Mouse (Mus musculus) intestine, postnatal 0 days (tissue): ENCODE measurements around the gene Ccnl2. TPM values are rescaled to one million over a fixed set of nuclear protein-coding genes. Genes with fewer than 3 reads are reported as not detected.

ENCODE experiments used
- ATAC-seq: fragments of 200-750 bp; cut with Nextera tagmentation; 2 replicates; pipeline ENCODE4 v1.8.0; 2017; ENCODE audit warnings: mild to moderate bottlenecking, moderate TSS enrichment, moderate library complexity
- H3K27ac ChIP-seq: fragments of 300-500 bp; sonication (generic); 2 replicates; pipeline ENCODE4 v1.5.1; 2014; ENCODE audit warnings: mild to moderate bottlenecking, low read depth, low read length, moderate library complexity
- H3K27me3 ChIP-seq: fragments of 300-500 bp; sonication (generic); replicated peaks from 2 replicates; pipeline ENCODE4 v1.6.1; 2014; ENCODE audit warnings: low read length, mixed read lengths; ENCODE audit not compliant: control insufficient read depth, insufficient read depth
- H3K36me3 ChIP-seq: fragments of 300-500 bp; sonication (generic); 2 replicates; pipeline ENCODE4 v1.6.1; 2014; ENCODE audit warnings: mild to moderate bottlenecking, moderate library complexity; ENCODE audit not compliant: control insufficient read depth, insufficient read depth
- H3K4me1 ChIP-seq: fragments of 300-500 bp; sonication (generic); replicated peaks from 2 replicates; pipeline ENCODE4 v1.6.1; 2014; ENCODE audit warnings: antibody characterized with exemption, low read length, mixed read lengths; ENCODE audit not compliant: control insufficient read depth, insufficient read depth
- H3K4me2 ChIP-seq: fragments of 300-500 bp; sonication (generic); replicated peaks from 2 replicates; pipeline ENCODE4 v1.6.1; 2014; ENCODE audit warnings: low read depth, mild to moderate bottlenecking, moderate library complexity
- H3K4me3 ChIP-seq: fragments of 300-500 bp; sonication (generic); 2 replicates; pipeline ENCODE4 v1.5.1; 2014; ENCODE audit warnings: low read depth, low read length
- H3K9ac ChIP-seq: fragments of 300-500 bp; sonication (generic); 2 replicates; pipeline ENCODE4 v1.6.1; 2014; ENCODE audit warnings: mild to moderate bottlenecking, low read depth, low read length
- H3K9me3 ChIP-seq: fragments of 300-500 bp; sonication (generic); 2 replicates; pipeline ENCODE4 v1.6.1; 2016; ENCODE audit warnings: mixed run types; ENCODE audit not compliant: control insufficient read depth
- CTCF ChIP-seq: sonication (generic); IDR thresholded peaks from 2 replicates; pipeline ENCODE4 v1.5.1; 2016; ENCODE audit warnings: low read depth, mild to moderate bottlenecking, control low read depth, antibody characterized with exemption, moderate library complexity
- WGBS: fragments of 180-500 bp; shearing (Covaris S2); extraction: QIAGEN DNeasy Blood & Tissue Kit; methylation state at CpG from one replicate; pipeline ENCODE4 v1.1.7; 2014; 5-methylcytosine and 5-hydroxymethylcytosine counted together
- polyA plus RNA-seq: library from polyadenylated mRNA; unstranded; fragments of >200 nt; fragmentation: Nextera tagmentation; extraction: Ambion mirVana; gene quantifications from 2 replicates; pipeline ENCODE4 v1.2.1, GENCODE M21; 2015

Ccnl2 gene
- polyA plus RNA-seq, 1 experiment from 2014 or later: 54.7 TPM

DNA sequence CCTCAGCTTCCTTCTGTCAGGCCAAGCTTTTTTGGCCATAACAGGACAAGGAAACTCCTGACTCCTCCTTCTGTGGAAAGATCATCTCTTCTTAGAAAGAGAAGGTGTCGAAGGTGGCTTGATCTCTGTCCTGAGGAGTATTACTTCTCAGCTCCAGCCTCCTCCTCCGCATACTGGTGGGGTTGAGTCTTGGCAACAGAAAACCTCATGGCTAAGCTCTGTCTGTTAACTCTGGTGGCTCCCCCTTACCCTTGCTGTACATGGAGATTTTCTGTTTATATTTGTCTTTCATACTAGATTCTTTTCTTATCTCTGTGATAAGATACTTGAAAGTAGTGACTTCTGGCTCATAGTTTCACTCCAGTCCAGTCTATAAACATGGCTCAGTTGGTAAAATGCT, 18.6 kb upstream of the Ccnl2 start:
- no peaks in the 10 kb centered on the region for H3K9me3 ChIP-seq

DNA sequence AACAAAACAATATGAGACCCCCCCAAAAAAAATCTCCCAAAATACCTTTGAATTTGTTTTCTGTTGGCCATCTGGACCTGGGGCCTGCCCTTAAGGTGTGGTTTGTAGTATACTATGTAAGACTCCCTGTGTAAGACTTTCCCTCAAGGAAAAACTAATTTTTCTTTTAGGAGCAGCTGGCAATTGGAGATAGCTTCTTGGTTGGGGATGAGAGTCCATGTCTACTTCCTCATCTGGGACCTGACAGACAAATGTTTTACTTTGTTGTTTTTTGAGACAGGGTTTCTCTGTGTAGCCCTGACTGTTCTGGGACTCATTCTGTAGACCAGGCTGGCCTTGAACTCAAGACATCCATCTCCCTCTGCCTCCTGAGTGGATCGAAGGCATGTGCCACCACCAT, 10.2 kb upstream of the Ccnl2 start:
- H3K27ac ChIP-seq: no peak overlapping the region
- H3K4me2 ChIP-seq: no peak overlapping the region
- ATAC-seq: no peak
- no peaks in the 10 kb centered on the region for H3K9me3 ChIP-seq
- no peak overlapping the region for H3K4me3 ChIP-seq
- H3K4me1 ChIP-seq: peaks cover 10% of the 10 kb centered on the region; the same call in 1 of the 2 replicates
- no peaks in the 10 kb centered on the region; the same call in 1 of the 2 replicates for H3K36me3 ChIP-seq
- WGBS: 100% methylated on average over 1 of the region's 1 CpGs
- H3K9ac ChIP-seq: no peak overlapping the region
- H3K27me3 ChIP-seq: no peaks in the 10 kb centered on the region
- TF ChIP-seq CTCF: no peak

More for the DNA sequence above, 18.6 kb upstream of the Ccnl2 start:
- no peak for TF ChIP-seq CTCF
- Histone ChIP-seq H3K36me3 (no peaks in the 10 kb centered on the region), H3K27me3 (no peaks in the 10 kb centered on the region), H3K4me1 (no peaks in the 10 kb centered on the region), H3K4me3 (no peak overlapping the region), H3K27ac (no peak overlapping the region), H3K4me2 (no peak overlapping the region), H3K9ac (no peak overlapping the region)
- no peak for ATAC-seq
- WGBS: 55% methylated on average over 2 of the region's 2 CpGs

DNA sequence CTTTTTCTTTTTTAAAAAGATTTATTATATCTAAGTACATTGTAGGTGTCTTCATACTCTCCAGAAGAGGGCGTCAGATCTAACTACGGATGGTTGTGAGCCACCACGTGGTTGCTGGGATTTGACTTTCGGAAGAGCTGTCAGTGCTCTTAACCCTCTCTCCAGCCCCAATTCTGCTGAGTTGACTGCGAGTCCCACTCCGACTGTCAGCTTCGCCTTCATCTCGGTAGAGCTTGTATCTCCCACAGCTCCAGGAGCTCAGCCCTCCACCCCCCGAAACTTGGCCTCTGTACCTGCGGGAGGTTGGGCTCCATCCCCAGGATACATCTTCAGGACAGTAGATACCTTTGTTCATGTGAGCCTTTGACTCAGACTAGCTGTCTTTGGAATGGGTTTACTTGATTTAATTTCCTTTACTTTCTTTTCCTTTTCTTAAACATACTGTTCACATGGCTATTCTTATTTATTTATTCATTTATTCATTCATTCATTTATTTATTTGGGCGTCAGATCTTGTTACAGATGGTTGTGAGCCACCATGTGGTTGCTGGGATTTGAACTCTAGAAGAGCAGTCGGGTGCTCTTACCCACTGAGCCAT, 9.4 kb upstream of the Ccnl2 start, which contains the start of gene Mrpl20:
Gene Mrpl20 (plus strand): TSS at position 138 of the 599 bp plus-strand sequence.
- H3K4me1 ChIP-seq: peaks cover 10% of the 10 kb centered on the region; the same call in 1 of the 2 replicates
- no peaks in the 10 kb centered on the region for H3K27me3 ChIP-seq
- H3K27ac ChIP-seq: peak within 1 kb of the TSS; percentile 79
- no peak; the same call in 1 of the 2 replicates for ATAC-seq
- peak within 1 kb of the TSS; percentile 69 for H3K4me2 ChIP-seq
- H3K9ac ChIP-seq: peak within 1 kb of the TSS; percentile 76
- peak; percentile 58 for TF ChIP-seq CTCF
- H3K9me3 ChIP-seq: no peaks in the 10 kb centered on the region
- WGBS: 5% methylated on average over 12 of the region's 12 CpGs
- peaks cover 6% of the 10 kb centered on the region for H3K36me3 ChIP-seq
- peak within 1 kb of the TSS; percentile 82 for H3K4me3 ChIP-seq

DNA sequence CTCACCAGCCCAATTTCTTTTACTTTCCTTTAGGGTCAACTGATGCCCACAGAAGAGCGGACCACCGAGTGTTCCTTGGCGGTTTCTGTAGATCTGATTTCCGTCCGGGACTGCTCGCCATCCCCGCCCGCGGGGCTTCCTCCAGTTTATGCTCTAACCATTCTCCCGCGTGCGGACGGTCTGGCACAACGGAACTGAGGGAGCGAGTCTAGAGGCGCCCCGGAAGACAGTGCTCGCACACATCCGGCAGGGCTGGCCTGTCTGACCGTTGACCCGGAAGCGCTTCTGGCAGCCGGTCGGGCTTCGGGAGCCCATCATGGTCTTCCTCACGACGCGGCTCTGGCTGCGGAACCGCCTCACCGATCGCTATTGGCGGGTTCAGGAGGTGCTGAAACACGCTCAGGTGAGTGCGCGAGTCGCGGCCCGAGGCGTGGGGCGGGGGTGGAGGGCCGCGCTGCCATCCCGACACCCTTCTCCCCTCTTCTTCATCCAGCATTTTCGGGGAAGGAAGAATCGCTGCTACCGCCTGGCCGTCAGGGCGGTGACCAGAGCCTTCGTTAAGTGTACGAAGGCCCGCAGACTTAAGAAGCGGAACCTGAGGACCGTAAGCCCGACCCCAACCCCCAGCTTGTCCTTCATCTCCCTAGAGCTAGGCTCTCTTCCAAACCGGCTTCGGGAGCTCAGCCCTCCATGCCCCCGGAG, 8.8 kb upstream of the Ccnl2 start:
- Histone ChIP-seq H3K4me2 (peak overlapping the region; percentile 69), H3K4me1 (peaks cover 10% of the 10 kb centered on the region; the same call in 1 of the 2 replicates), H3K9me3 (no peaks in the 10 kb centered on the region), H3K27ac (peak overlapping the region; percentile 79), H3K27me3 (no peaks in the 10 kb centered on the region), H3K36me3 (peaks cover 10% of the 10 kb centered on the region), H3K4me3 (peak overlapping the region; percentile 82), H3K9ac (peak overlapping the region; percentile 76)
- WGBS: 0% methylated on average over 56 of the region's 58 CpGs
- no peak for TF ChIP-seq CTCF
- peak; percentile 94 for ATAC-seq

DNA sequence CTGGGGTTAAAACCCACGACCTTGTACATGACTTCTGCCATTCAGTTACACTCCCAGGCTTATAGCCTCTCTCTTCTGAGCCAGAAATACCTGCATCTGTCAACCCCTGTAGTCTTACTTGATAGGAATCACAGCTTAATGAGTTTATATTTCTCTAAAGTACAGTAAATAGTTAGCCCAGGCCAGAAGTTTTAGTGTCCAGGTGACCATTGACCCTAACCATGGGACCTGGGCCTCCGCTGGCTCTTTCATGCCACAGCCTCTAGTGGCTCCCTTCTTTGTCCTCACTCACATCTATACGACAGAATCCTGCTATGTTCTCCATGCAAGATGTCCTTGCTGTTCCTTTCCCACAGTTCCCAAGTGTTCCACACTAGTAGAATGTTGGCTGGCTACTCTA, 4.4 kb upstream of the Ccnl2 start:
- peak overlapping the region; percentile 24; the same call in 1 of the 2 replicates for H3K27ac ChIP-seq
- H3K9ac ChIP-seq: no peak overlapping the region
- no peak overlapping the region for H3K4me2 ChIP-seq
- no peak for TF ChIP-seq CTCF
- H3K4me3 ChIP-seq: no peak overlapping the region
- H3K27me3 ChIP-seq: no peaks in the 10 kb centered on the region
- H3K4me1 ChIP-seq: peaks cover 10% of the 10 kb centered on the region; the same call in 1 of the 2 replicates
- no peaks in the 10 kb centered on the region for H3K9me3 ChIP-seq
- peaks cover 31% of the 10 kb centered on the region for H3K36me3 ChIP-seq
- WGBS: 64% methylated on average over 3 of the region's 3 CpGs
- no peak for ATAC-seq

DNA sequence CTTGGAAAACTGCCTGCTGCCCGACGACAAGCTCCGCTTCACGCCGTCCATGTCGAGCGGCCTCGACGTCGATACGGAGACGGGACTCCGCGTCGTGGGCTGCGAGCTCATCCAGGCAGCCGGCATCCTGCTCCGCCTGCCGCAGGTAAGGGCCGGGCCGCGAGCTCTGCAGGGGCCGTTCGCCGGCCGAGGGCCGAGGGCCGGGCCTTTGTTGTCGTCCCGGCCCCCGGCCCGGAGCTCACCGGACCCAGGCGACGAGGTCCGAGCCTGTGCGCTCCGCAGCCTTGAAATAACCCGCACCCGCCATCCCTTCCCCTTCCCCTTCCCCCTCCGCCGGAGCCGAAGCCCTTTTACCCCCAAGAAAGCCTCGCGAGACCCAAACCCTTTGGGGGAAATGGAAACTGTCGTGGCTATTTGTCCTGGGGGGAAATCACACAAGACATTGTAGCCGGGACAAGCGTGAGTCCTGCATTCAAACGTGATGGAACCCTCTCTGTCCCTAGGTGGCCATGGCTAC, 434 bp downstream of the Ccnl2 start:
- H3K27ac ChIP-seq: peak overlapping the region; percentile 94
- TF ChIP-seq CTCF: no peak
- peak overlapping the region; percentile 72 for H3K4me2 ChIP-seq
- WGBS: under 1% methylated on average over 49 of the region's 49 CpGs
- H3K9me3 ChIP-seq: no peaks in the 10 kb centered on the region
- peaks cover 58% of the 10 kb centered on the region for H3K36me3 ChIP-seq
- H3K4me1 ChIP-seq: no peaks in the 10 kb centered on the region
- ATAC-seq: peak; percentile 36
- H3K9ac ChIP-seq: peak overlapping the region; percentile 99
- peak overlapping the region; percentile 100 for H3K4me3 ChIP-seq
- H3K27me3 ChIP-seq: no peaks in the 10 kb centered on the region
